Comparison of ENCODE assay signal across 24 mouse cellular contexts in genomic region chr11:48464036-48464435, GRCm38 (mm10).
DNase-seq lines count a peak whose midpoint lies in the region; ATAC-seq and TF ChIP-seq lines count a peak whose summit lies in the region.
"Had no signal": no experiment of that assay in that cellular context is flagged by ENCODE, and none has a peak within 500 bp of the region (broad histone marks: within the 10 kb centered on the region; RNA-seq: fewer than 3 reads in every experiment).

No protein-coding gene starts in this region.

- intact Hi-C loops in heart, postnatal 14 days (cut with DNase I): no loop called here

- peak; percentile 69 for DNase-seq in embryonic facial prominence, embryonic 14.5 days (ENCODE audit: low spot score)
- no peak for DNase-seq in embryonic facial prominence, embryonic 10.5 days (ENCODE audit: low spot score)
- peak; percentile 3 for DNase-seq in kidney, postnatal 14 days
- DNase-seq in kidney, adult 18-20 months: no peak
- peak; percentile 15 for DNase-seq in brain, embryonic 14.5 days (ENCODE audit: low read depth)
- DNase-seq in heart, postnatal 14 days: peak; percentile 15 to 30
- no peak for DNase-seq in gastrocnemius, postnatal 4 days (ENCODE audit: low spot score in 2 of 2)
- DNase-seq in liver, embryonic 11.5 days (ENCODE audit: low spot score): no peak
- DNase-seq: adrenal gland, postnatal 25 days; cerebellum, adult 11-12 months; cerebellum, postnatal 25 days; gastrocnemius, adult 2 months; kidney, postnatal 36 days; right cerebral cortex, adult 18-20 months; thymus, postnatal 36 days had no signal

- no peaks in the 10 kb centered on the region for H3K36me3 ChIP-seq in embryonic facial prominence, embryonic 14.5 days (ENCODE audit: control insufficient read depth, insufficient read depth, low read length)
- H3K36me3 ChIP-seq in embryonic facial prominence, embryonic 10.5 days (replicated peaks): no peaks in the 10 kb centered on the region
- H3K36me3 ChIP-seq in liver, embryonic 11.5 days (ENCODE audit: control insufficient read depth, insufficient read depth, low read length): no peaks in the 10 kb centered on the region
- H3K36me3 ChIP-seq: forebrain, embryonic 12.5 days; G1E; heart, embryonic 13.5 days; hindbrain, embryonic 13.5 days; midbrain, embryonic 10.5 days had no signal

- H3K27ac ChIP-seq in embryonic facial prominence, embryonic 14.5 days (replicated peaks; ENCODE audit: low read depth, low read length): no peak overlapping the region
- H3K27ac ChIP-seq in embryonic facial prominence, embryonic 10.5 days (replicated peaks): no peak overlapping the region
- H3K27ac ChIP-seq in liver, embryonic 11.5 days (ENCODE audit: low read depth, low read length): no peak overlapping the region
- H3K27ac ChIP-seq: forebrain, embryonic 12.5 days; gastrocnemius, adult 2 months; hindbrain, embryonic 13.5 days; liver, embryonic 14.5 days; macrophage; midbrain, embryonic 10.5 days had no signal

- TF ChIP-seq POLR2A in brain, embryonic 14.5 days (IDR thresholded peaks at IDR 0.05; ENCODE audit: borderline replicate concordance, extremely low read depth, insufficient read depth, insufficient read length, poor library complexity, severe bottlenecking): no peak

- 24% methylated on average over 4 of the region's 4 CpGs for WGBS in embryonic facial prominence, embryonic 14.5 days
- 81% methylated on average over 4 of the region's 4 CpGs for WGBS in embryonic facial prominence, embryonic 10.5 days
- WGBS in liver, embryonic 11.5 days: 56% methylated on average over 4 of the region's 4 CpGs

- no peak for TF ChIP-seq CTCF in brain, embryonic 14.5 days (IDR thresholded peaks at IDR 0.05; ENCODE audit: borderline replicate concordance, extremely low read depth, insufficient read depth, insufficient read length)

- ATAC-seq in embryonic facial prominence, embryonic 14.5 days (ENCODE audit: low read depth): peak; percentile 63
- ATAC-seq in liver, embryonic 11.5 days (replicated peaks; ENCODE audit: low FRiP score): no peak
- ATAC-seq: activated CD4-positive, CD25-positive, alpha-beta regulatory T cell, adult 4 months; inflammation-experienced regulatory T-cells, adult 6 months had no signal

- no peak overlapping the region for H3K4me3 ChIP-seq in embryonic facial prominence, embryonic 14.5 days (ENCODE audit: low read depth, low read length)
- no peak overlapping the region for H3K4me3 ChIP-seq in embryonic facial prominence, embryonic 10.5 days
- no peak overlapping the region for H3K4me3 ChIP-seq in liver, embryonic 11.5 days (ENCODE audit: low read depth, low read length)
- H3K4me3 ChIP-seq: forebrain, embryonic 12.5 days; gastrocnemius, adult 2 months; heart, embryonic 13.5 days; hindbrain, embryonic 13.5 days; midbrain, embryonic 10.5 days had no signal

- no peaks in the 10 kb centered on the region for H3K27me3 ChIP-seq in embryonic facial prominence, embryonic 14.5 days (replicated peaks; ENCODE audit: control insufficient read depth, insufficient read depth, low read length)
- H3K27me3 ChIP-seq in embryonic facial prominence, embryonic 10.5 days (replicated peaks; ENCODE audit: low read depth, poor library complexity, severe bottlenecking): no peaks in the 10 kb centered on the region
- no peaks in the 10 kb centered on the region for H3K27me3 ChIP-seq in liver, embryonic 11.5 days (replicated peaks; ENCODE audit: control insufficient read depth, insufficient read depth, low read length)
- H3K27me3 ChIP-seq: forebrain, embryonic 12.5 days; heart, embryonic 13.5 days; hindbrain, embryonic 13.5 days had no signal

- H3K9me3 ChIP-seq in embryonic facial prominence, embryonic 14.5 days (ENCODE audit: control insufficient read depth, low read length): no peaks in the 10 kb centered on the region
- H3K9me3 ChIP-seq in embryonic facial prominence, embryonic 10.5 days: no peaks in the 10 kb centered on the region
- no peaks in the 10 kb centered on the region for H3K9me3 ChIP-seq in liver, embryonic 11.5 days (ENCODE audit: control insufficient read depth, low read length)
- H3K9me3 ChIP-seq: forebrain, embryonic 12.5 days; G1E; heart, embryonic 13.5 days; hindbrain, embryonic 13.5 days; midbrain, embryonic 10.5 days had no signal

- no peak overlapping the region for H3K4me2 ChIP-seq in embryonic facial prominence, embryonic 14.5 days (ENCODE audit: low read depth, low read length)
- no peak overlapping the region for H3K4me2 ChIP-seq in liver, embryonic 11.5 days
- H3K4me2 ChIP-seq: forebrain, embryonic 12.5 days; heart, embryonic 13.5 days; hindbrain, embryonic 13.5 days had no signal

- no peak overlapping the region for H3K9ac ChIP-seq in embryonic facial prominence, embryonic 14.5 days (ENCODE audit: low read depth, low read length)
- H3K9ac ChIP-seq in liver, embryonic 11.5 days (ENCODE audit: low read depth, low read length): no peak overlapping the region
- H3K9ac ChIP-seq: forebrain, embryonic 12.5 days; heart, embryonic 13.5 days; hindbrain, embryonic 13.5 days; liver, embryonic 14.5 days had no signal

- no peaks in the 10 kb centered on the region for H3K4me1 ChIP-seq in embryonic facial prominence, embryonic 14.5 days (ENCODE audit: control insufficient read depth, insufficient read depth, low read length)
- 0 out of 2 replicates have a peak, but pooled peaks cover 4% of the 10 kb centered on the region for H3K4me1 ChIP-seq in embryonic facial prominence, embryonic 10.5 days
- H3K4me1 ChIP-seq in liver, embryonic 11.5 days (replicated peaks; ENCODE audit: control insufficient read depth, insufficient read depth, low read length): no peaks in the 10 kb centered on the region
- H3K4me1 ChIP-seq: forebrain, embryonic 12.5 days; hindbrain, embryonic 13.5 days; midbrain, embryonic 10.5 days had no signal

Comparison
In these comparisons a context has a peak if more than half of its experiments do, and no peak if none do; other contexts are left out.
1. DNase-seq: peak in embryonic facial prominence, embryonic 14.5 days (single experiment), kidney, postnatal 14 days (single experiment), brain, embryonic 14.5 days (single experiment) and heart, postnatal 14 days (2 of 2); none in embryonic facial prominence, embryonic 10.5 days (single experiment), kidney, adult 18-20 months (single experiment), gastrocnemius, postnatal 4 days (0 of 2) and liver, embryonic 11.5 days (single experiment).